Mouse (Mus musculus): ENCODE results near the gene Mfrp.

DNA sequence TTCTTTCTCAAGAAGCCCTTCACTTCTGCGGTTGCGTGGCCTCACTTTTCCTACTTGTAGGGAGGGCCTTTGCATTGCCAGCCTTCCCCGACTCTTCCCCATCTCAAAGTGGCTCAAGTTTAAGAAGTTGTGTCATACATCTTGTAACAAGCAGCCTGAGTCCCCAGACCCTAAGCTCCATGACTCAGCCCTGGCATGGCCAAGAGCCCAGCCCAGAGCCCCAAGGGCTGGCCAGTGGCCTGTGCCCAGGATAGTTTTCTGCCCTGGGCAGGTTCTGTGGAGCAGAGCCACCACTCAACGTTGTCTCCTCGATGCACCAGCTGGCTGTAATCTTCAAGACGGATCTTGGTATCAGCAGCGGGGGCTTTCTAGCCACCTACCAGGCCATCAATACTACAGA lies 3.4 kb downstream of the Mfrp start:
- TF ChIP-seq CTCF (IDR thresholded peaks at IDR 0.05; ENCODE audit: borderline replicate concordance, insufficient read depth, low read length) (no peak), POLR2A (IDR thresholded peaks at IDR 0.05; ENCODE audit: low read depth, low read length) (no peak)

Measured in embryonic fibroblast, embryonic 13.5 days (primary cell).